Mouse (Mus musculus): Measurements from ENCODE around the gene Psd. TPM values are rescaled to one million over a fixed set of nuclear protein-coding genes. Genes with fewer than 3 reads are reported as not detected.

Gene Psd
- polyA plus RNA-seq (2015; fragmentation: Illumina TruSeq; extraction: RNeasy Lipid Tissue Mini Kit (QIAGEN cat#74804); ENCODE audit: low read depth, low replicate concordance) = 474 TPM

DNA sequence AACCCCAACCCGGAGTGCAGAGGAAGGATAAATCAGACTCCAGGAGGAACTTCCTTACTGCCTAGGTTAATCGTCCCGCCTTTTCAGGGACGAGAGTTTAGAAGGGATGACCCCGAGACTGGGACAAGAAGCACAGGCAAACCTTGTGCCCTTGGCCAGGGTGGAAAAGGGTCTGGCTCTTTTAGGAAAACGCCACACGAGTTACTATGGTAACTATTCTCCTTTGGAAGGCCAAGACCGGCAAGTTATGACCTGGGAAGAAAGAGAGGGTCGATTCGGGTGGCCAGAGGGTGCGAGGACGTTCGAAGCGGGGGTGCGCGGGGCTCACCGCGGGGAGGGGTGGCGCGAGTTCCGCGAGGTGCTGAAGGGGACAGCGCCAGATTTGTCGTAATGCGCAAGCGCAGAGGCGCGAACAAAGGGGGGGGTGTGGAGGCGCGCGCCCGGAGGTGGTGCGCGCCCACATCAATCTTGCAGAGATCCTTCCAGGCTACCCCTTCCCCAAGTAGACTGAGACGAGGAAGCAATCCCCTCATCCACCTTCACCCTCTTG is at the start of gene Psd:
Gene Psd, minus strand, starts transcription at position 401 of the 550 bp plus-strand sequence.

DNA sequence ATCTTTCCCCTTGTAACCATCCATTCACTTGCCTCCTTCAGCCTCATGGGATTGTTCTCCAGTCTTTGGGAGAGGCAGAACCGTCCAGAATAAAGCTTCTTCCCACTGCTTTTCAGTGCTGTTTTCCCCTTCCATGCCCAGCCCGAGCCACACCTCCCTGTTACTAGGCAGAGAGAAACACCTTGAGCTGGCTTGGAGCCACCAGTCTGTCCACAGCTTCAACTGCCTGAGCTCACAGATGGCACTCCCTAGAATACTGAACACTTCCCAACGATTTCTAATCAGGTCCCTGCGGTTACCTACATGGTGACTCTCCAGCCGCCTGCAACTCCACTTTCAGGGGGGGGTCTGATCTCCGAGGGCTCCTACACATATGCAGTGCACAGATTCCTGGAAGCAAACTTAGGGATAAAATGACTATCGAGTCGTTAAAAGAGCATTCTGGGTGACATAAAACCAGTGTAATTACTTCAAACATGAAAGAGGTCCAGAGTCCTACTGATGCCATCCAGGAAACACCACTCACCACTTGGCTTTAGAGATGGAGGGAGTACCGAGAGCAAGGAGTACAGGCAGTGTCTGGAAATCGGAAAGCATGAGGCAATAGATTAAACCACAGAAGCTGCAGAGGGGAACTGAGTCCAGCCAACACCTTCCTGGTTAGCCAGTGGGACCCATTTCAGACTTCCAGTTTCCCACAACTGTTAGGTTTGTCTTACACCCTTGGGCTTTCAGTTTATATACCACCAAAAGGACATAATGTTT is 23.4 kb upstream of the Psd start, which contains the start of gene 2310034G01Rik:
Gene 2310034G01Rik, minus strand, starts transcription at position 135 of the 765 bp plus-strand sequence.

DNA sequence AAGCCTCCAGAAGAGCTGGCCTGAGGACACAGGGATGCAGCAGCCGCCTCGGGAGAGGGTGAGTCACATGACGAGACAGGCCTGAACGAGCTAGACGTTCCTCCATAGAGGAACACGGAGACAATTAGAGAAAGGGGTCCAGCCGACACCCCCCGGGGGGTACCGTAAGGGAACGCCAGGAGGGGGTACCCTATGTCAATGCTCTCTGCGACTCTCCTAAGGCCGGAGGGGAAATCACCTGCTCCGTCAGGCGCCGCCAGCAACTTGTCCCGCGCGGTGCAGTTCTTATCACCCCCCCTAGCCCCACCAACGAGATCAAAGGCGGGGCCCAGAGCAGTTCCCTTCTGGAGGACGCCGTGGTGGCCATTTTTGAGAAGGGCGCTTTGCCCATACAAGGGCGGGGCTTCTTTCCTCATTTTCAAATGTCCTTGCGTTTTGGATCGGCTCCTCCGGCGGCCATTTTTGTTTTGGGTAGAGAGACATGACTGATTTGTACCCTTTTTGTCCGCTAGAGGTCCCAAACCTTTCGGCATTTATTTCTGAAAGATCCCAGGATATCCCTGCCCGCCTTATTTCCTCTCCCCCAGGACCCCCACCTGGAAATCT is 11.5 kb upstream of the Psd start, which contains the start of gene Cuedc2:
Gene Cuedc2, minus strand, starts transcription at position 372 of the 606 bp plus-strand sequence.

DNA sequence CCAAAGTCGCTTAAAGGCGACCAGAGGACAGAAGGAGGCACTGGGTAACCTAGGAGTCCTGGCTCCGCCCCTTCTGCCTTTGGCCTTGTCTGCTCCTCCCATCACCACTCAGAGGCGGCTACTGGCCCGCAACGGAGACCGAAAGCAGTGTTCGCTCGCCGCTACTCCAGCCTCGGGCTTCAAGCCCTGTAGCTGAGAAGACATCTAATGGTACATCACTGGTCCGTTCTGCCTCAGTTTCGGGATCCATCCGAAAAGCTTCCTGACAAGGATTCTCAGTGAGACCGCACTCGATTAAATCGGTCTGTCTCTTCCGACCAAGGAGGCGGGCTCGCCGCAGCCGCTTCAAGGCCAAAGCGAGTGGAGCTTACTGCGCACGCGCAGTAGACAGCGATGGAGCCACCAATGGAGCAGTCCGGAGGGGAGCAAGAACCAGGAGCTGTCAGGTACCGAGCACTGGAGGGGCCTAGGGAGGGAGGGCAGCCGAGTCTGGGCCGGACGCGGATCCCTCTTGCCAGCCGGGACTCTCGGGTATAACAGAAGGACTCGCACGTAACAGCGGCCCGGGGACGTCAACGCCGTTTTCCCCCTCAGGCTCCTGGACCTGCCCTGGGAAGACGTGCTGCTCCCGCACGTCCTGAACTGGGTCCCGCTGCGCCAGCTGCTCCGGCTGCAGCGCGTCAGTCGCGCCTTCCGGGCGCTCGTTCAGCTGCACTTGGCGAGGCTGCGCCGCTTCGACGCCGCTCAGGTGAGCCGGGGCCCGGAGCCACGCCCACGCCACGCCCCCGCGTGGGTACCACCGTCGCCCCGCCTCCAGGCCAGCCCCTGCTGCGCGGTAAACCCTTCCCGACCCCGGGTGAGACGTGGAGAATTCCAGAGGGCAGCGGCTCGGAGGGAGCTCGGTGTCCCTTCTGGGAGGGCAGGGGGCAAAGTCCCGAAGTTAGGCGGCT is 1.4 kb upstream of the Psd start, which contains the start of gene Fbxl15:
Gene Fbxl15, plus strand, starts transcription at position 104 of the 950 bp plus-strand sequence.

DNA sequence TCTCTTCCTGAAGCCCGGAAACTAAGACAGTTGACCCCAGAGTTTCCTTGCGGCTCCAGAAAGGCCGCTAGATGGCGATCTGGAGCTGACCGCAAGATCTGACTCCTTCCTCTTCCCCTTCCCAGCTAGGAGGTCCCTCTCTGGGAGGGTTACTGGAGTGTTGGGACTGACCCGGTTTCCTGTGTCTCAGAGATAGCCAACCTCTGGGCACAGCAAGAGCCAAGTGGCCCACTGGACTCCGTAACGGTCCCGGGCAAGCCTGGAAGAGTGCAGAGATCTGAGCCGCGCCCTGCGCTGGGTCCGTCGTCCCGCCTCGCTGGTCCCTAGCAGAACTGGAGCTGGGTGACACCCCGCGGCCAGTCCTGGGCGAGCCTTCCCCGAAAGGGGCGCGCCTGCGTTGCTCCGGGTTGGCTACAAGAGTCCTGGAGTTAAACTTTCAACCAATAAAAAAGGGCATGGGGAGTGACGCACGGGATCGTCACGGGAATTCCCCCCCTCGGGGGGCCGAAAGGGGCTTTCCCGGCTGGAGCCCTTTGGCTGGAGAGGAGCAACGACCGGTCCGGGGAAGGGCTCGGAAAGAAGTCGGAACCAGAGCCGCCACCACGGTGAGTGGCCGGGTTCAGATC is 22.6 kb downstream of the Psd start, which contains the start of gene Nfkb2:
Gene Nfkb2, plus strand, starts transcription at position 105 of the 626 bp plus-strand sequence.

Other genes with a start within 250 kb of the Psd start
- gene Elovl3, start 195.3 kb downstream of the Psd start, polyA plus RNA-seq (2015; fragmentation: Illumina TruSeq; extraction: RNeasy Lipid Tissue Mini Kit (QIAGEN cat#74804); ENCODE audit: low read depth, low replicate concordance) = not detected
- not detected for gene Pitx3, start 178.8 kb downstream of the Psd start, polyA plus RNA-seq (2015; fragmentation: Illumina TruSeq; extraction: RNeasy Lipid Tissue Mini Kit (QIAGEN cat#74804); ENCODE audit: low read depth, low replicate concordance)
- gene Gbf1, start 174.6 kb downstream of the Psd start, polyA plus RNA-seq (2015; fragmentation: Illumina TruSeq; extraction: RNeasy Lipid Tissue Mini Kit (QIAGEN cat#74804); ENCODE audit: low read depth, low replicate concordance) = 42.6 TPM
- gene Nfkb2, start 22.8 kb downstream of the Psd start, polyA plus RNA-seq (2015; fragmentation: Illumina TruSeq; extraction: RNeasy Lipid Tissue Mini Kit (QIAGEN cat#74804); ENCODE audit: low read depth, low replicate concordance) = 2.1 TPM
- gene Fbxl15, start 1.0 kb upstream of the Psd start, polyA plus RNA-seq (2015; fragmentation: Illumina TruSeq; extraction: RNeasy Lipid Tissue Mini Kit (QIAGEN cat#74804); ENCODE audit: low read depth, low replicate concordance) = 28.6 TPM
- gene Cuedc2, start 11.5 kb upstream of the Psd start, polyA plus RNA-seq (2015; fragmentation: Illumina TruSeq; extraction: RNeasy Lipid Tissue Mini Kit (QIAGEN cat#74804); ENCODE audit: low read depth, low replicate concordance) = 309 TPM
- 17.5 TPM for gene Mfsd13a, start 14.0 kb upstream of the Psd start, polyA plus RNA-seq (2015; fragmentation: Illumina TruSeq; extraction: RNeasy Lipid Tissue Mini Kit (QIAGEN cat#74804); ENCODE audit: low read depth, low replicate concordance)
- 1.7 TPM for gene 2310034G01Rik, start 23.1 kb upstream of the Psd start, polyA plus RNA-seq (2015; fragmentation: Illumina TruSeq; extraction: RNeasy Lipid Tissue Mini Kit (QIAGEN cat#74804); ENCODE audit: low read depth, low replicate concordance)
- gene Actr1a, start 68.6 kb upstream of the Psd start, polyA plus RNA-seq (2015; fragmentation: Illumina TruSeq; extraction: RNeasy Lipid Tissue Mini Kit (QIAGEN cat#74804); ENCODE audit: low read depth, low replicate concordance) = 174 TPM
- 9.1 TPM for gene Sufu, start 69.7 kb upstream of the Psd start, polyA plus RNA-seq (2015; fragmentation: Illumina TruSeq; extraction: RNeasy Lipid Tissue Mini Kit (QIAGEN cat#74804); ENCODE audit: low read depth, low replicate concordance)
- 36.8 TPM for gene Trim8, start 174.5 kb upstream of the Psd start, polyA plus RNA-seq (2015; fragmentation: Illumina TruSeq; extraction: RNeasy Lipid Tissue Mini Kit (QIAGEN cat#74804); ENCODE audit: low read depth, low replicate concordance)
- gene Arl3, start 246.0 kb upstream of the Psd start, polyA plus RNA-seq (2015; fragmentation: Illumina TruSeq; extraction: RNeasy Lipid Tissue Mini Kit (QIAGEN cat#74804); ENCODE audit: low read depth, low replicate concordance) = 279 TPM
- 3.7 TPM for gene Sfxn2, start 246.2 kb upstream of the Psd start, polyA plus RNA-seq (2015; fragmentation: Illumina TruSeq; extraction: RNeasy Lipid Tissue Mini Kit (QIAGEN cat#74804); ENCODE audit: low read depth, low replicate concordance)